In genomic region chr10:42436842-42437805, GRCm38 (mm10) we compare ENCODE assay signal across 32 mouse cellular contexts. TPM values are rescaled to one million over a fixed set of nuclear protein-coding genes. Genes with fewer than 3 reads are reported as not detected.
DNase-seq lines count a peak whose midpoint lies in the region; ATAC-seq and TF ChIP-seq lines count a peak whose summit lies in the region.
"Had no signal": no experiment of that assay in that cellular context is flagged by ENCODE, and none has a peak within 500 bp of the region (broad histone marks: within the 10 kb centered on the region; RNA-seq: fewer than 3 reads in every experiment).

No protein-coding gene starts in this region.

- H3K4me3 ChIP-seq in spleen, adult 2 months (ENCODE audit: extremely low read depth, insufficient read depth, insufficient read length) = peak overlapping the region; percentile 44; the same call in 1 of the 2 replicates
- H3K4me3 ChIP-seq: embryonic facial prominence, embryonic 10.5 days; embryonic facial prominence, embryonic 15.5 days; forebrain, embryonic 12.5 days; heart, embryonic 12.5 days; hindbrain, embryonic 10.5 days; hindbrain, embryonic 15.5 days; layer of hippocampus, adult 2 months; left cerebral cortex, adult 2 months; limb, embryonic 13.5 days; lung, embryonic 15.5 days; midbrain, embryonic 13.5 days had no signal

- DNase-seq in spleen, adult 2 months (ENCODE audit: low read depth in 1 of 2, low spot score in 2 of 2) = peak in 1 of 2 experiments; percentile 61
- DNase-seq in spleen, adult 12 weeks (ENCODE audit: low spot score) = no peak
- DNase-seq in MEL-GATA-1-ER (ENCODE audit: extremely low read depth, low read depth) = peak; percentile 6
- no peak for DNase-seq in urinary bladder, adult 2 months (ENCODE audit: low spot score)
- no peak for DNase-seq in heart, adult 8-10 months (ENCODE audit: low spot score)
- DNase-seq in kidney, adult 18-20 months = no peak
- DNase-seq: adrenal gland, postnatal 36 days; cerebellum, adult 2 months; cerebellum, postnatal 14 days; forebrain, postnatal 0 days; gastrocnemius, postnatal 14 days; heart, adult 18-20 months; kidney, adult 11 months; kidney, postnatal 36 days; retina, postnatal 1 day; right cerebral cortex, postnatal 14 days; thymus, adult 18-20 months; thymus, postnatal 36 days had no signal

- 44% methylated on average over 5 of the region's 5 CpGs for WGBS in spleen, adult 2 months

- H3K36me3 ChIP-seq in spleen, adult 2 months (ENCODE audit: control insufficient read depth, insufficient read depth, low read length) = no peaks in the 10 kb centered on the region
- H3K36me3 ChIP-seq: forebrain, embryonic 12.5 days; lung, embryonic 15.5 days had no signal

- no peak for TF ChIP-seq POLR2A in spleen, adult 2 months (IDR thresholded peaks at IDR 0.05; ENCODE audit: low read depth, low read length)

- no peak for TF ChIP-seq CTCF in spleen, adult 2 months (IDR thresholded peaks at IDR 0.05; ENCODE audit: extremely low read depth, insufficient read depth, insufficient read length, insufficient replicate concordance)

- no peaks in the 10 kb centered on the region for H3K27me3 ChIP-seq in spleen, adult 2 months (ENCODE audit: control insufficient read depth, insufficient read depth, low read length)
- H3K27me3 ChIP-seq: embryonic facial prominence, embryonic 15.5 days; forebrain, embryonic 12.5 days; heart, embryonic 12.5 days; hindbrain, embryonic 15.5 days; limb, embryonic 13.5 days; lung, embryonic 15.5 days; midbrain, embryonic 13.5 days had no signal

- H3K4me1 ChIP-seq in spleen, adult 2 months (ENCODE audit: control insufficient read depth, insufficient read depth, insufficient read length) = peaks cover 20% of the 10 kb centered on the region; the same call in 1 of the 2 replicates
- H3K4me1 ChIP-seq: embryonic facial prominence, embryonic 10.5 days; embryonic facial prominence, embryonic 15.5 days; forebrain, embryonic 12.5 days; heart, embryonic 12.5 days; hindbrain, embryonic 15.5 days; limb, embryonic 13.5 days; lung, embryonic 15.5 days; midbrain, embryonic 13.5 days had no signal

- peak overlapping the region; percentile 99 for H3K27ac ChIP-seq in spleen, adult 2 months (ENCODE audit: insufficient read depth, low read length)
- H3K27ac ChIP-seq: embryonic facial prominence, embryonic 10.5 days; embryonic facial prominence, embryonic 15.5 days; forebrain, embryonic 12.5 days; hindbrain, embryonic 10.5 days; hindbrain, embryonic 15.5 days; layer of hippocampus, adult 2 months; left cerebral cortex, adult 2 months; limb, embryonic 13.5 days; lung, embryonic 15.5 days; midbrain, embryonic 13.5 days; stomach, postnatal 0 days had no signal

- peak; percentile 65 for ATAC-seq in megakaryocyte progenitor cell, adult 5-6 weeks (replicated peaks; ENCODE audit: poor library complexity)
- ATAC-seq: forebrain, postnatal 0 days; inflammation-experienced regulatory T-cells, adult 6 months; midbrain, embryonic 13.5 days had no signal

RNA-seq across cellular contexts. Expression of gene Afg1l, which starts 41.2 kb away (rescaled TPM):
- 1.5 and 2.1 TPM in 2 replicates for polyA plus RNA-seq in spleen, adult 2 months (2012; rRNA removed)
- 2.1 and 3.1 TPM in 2 replicates for total RNA-seq in megakaryocyte progenitor cell, adult 5-6 weeks (2015)
- 3.0 and 5.7 TPM in 2 replicates for total RNA-seq in megakaryocyte progenitor cell, adult 5-6 weeks (2017)
- 9.5 and 10.3 TPM in 2 replicates for polyA plus RNA-seq in urinary bladder, adult 2 months (2012; rRNA removed)
- total RNA-seq in heart, adult 8-10 months (2022) = 10 to 100 TPM; 29.9 to 32.3 (median 31.6) TPM

Comparison
In these comparisons a context has a peak if more than half of its experiments do, and no peak if none do; other contexts are left out.
1. RNA of gene Afg1l, which starts 41.2 kb away (total RNA-seq): 29.9 to 32.3 TPM in heart, adult 8-10 months; 2.1 to 5.7 TPM in megakaryocyte progenitor cell, adult 5-6 weeks; every median in the first group is over 4 times any median in the second.